Mouse (Mus musculus): ENCODE measurements around the gene Arl6ip1.
"Not testable (repeated sequence)": the region's sequence is repeated elsewhere in the genome, so short reads cannot be mapped to it uniquely, and the experiment has no call there.

Gene Arl6ip1

DNA sequence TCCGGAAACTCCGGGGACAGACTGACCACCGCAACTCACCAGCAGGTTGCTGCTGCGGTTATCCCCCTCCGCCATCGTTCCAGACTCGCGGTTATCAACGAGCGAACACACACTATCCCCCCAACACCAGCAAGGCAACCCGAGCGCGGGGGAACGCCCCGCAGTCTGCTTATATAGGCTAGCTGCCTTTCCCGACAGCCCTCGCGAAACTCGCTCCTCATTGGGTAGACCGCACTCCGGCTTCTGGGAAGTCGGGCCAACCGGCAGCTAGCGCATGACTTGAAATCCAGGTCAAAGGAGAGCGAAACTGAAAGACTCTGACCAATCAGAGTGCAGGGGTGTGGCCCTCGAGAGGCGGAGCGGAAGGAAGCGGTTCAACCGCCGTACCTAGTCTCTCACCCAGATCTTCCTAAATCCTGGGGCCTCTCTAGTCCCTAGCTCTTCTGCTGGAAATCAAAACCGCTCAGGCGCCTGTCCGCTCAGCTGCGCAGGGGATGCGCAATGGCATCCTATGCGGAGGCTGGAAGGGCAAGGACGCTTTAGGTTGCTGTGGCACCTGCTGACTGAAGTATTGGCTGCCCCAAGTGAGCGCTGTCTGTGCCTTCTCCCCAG is at the start of gene Arl6ip1:
TSS of gene Arl6ip1 (minus strand) at position 233 of the 612 bp plus-strand sequence.
- peak; percentile 93 for DNase-seq (ENCODE audit: low spot score)

DNA sequence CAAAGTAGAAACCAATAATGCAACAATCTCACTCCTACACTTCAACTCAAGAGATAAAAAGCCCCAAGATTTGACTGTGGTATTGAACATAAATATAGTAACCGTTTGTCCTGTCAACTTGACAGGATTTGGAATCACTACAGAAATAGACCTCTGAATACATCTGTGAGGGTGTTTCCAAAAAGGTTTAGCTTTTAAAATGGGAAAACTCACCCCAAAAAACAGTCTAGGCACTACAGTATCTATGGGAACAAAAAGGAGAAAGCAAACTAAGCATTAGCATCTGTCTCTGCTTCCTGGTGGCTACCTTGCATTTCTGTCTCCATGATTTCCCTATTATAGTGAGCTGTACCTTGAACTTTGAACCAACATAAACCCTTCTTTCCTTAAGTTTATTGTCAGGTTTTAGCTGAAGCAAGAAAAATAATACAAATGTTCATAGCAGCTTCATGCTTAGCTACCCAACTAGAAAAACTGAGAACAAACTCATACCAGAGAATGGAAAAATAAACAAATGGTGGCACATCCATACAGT is 46.4 kb upstream of the Arl6ip1 start:
- no peak for DNase-seq (ENCODE audit: low spot score)

DNA sequence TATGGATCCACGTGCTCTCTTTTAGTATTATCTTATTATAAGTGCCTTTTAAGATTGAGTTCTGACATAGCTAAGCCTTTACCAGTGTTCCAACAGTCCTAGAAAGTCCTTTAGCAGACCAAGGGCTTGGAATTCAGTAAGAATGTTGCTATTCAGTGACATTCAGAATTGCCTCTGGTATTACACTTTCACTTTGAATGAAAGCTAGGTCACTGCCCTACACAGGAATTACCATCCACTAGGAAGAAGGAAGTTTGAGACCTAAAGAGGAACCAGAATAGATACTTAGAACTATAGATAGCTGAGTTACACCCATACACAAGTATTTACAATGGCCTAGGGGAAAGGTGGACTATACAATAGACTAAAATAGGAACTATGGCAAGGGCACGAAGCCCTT is 40.7 kb upstream of the Arl6ip1 start:
- DNase-seq (ENCODE audit: low spot score), result not testable (repeated sequence)

DNA sequence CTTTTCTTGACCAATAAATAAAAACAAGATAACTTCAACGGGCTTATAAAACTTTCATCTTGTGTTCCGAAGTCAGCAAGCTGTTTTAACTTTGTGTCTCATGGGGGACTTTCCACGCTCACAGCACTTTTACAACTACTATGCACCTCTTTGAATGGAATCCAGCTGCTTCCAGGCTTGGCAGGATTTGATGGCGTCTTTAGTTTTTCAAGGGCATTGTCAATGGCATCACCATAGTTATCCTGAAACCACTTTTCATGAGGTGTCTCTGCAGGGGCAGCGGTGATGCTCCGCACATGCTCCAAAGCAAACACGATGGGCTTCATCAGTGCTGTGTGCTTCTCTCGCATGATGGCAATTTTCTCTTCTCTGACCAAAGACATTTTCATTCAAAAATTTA is 33.5 kb upstream of the Arl6ip1 start:
- no peak for DNase-seq (ENCODE audit: low spot score)

DNA sequence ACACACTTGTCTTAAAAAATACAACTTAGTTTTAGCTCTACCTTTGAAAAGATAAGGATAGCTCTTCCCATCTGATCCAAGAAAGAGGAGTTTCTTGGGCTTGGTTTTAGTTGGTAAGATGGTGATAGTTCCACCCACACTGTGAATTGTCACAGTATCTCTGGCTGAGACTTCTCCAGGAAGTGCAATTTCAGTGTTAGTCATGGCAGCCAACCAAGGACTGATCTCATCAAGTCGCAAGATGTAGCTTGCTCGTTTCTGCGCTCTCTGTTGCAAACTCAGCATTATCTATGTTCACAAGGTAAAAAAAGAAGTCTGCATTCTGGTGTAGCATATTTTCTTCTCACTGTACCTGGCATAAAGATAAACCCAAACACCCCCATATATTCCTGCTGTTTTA is 30.7 kb upstream of the Arl6ip1 start:
- DNase-seq (ENCODE audit: low spot score), result no peak

DNA sequence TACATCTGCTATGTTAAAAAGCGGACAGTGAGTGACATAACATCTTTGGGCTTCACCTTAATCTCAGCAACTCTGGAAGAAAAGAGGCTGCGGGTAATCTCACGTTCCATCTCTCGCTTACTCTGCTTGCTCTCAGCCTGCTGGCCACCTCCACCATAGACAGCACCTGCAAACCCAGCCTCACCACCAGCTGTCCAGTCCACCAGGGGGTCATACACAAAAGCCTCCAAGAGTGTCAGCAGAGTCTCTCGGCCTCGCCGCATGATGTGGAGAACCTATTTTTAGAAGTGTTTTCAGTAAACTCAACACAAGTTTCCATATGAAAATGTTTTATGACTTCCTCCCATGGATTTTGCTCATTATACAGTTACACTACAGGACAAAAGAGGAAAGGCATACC is 27.0 kb upstream of the Arl6ip1 start:
- no peak for DNase-seq (ENCODE audit: low spot score)

DNA sequence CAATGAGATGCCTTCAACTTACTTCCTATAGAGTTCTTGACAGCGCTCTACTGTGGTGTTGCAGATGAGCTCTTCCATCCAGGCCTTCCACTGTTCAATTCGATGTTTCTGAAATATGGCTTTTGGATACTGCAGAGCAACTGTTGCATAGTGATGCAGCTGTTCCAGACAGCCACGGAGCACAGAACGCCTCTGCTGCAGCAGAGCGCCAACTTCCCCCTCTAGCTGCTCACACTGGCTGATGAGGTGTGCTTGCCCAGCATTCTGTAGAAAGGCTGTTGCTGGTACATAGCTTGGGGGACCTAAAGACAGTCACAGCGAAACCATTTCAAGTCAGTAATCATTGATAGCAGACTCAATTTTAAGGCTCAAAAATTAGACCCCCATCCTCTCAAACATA is 24.7 kb upstream of the Arl6ip1 start:
- DNase-seq (ENCODE audit: low spot score), result no peak

DNA sequence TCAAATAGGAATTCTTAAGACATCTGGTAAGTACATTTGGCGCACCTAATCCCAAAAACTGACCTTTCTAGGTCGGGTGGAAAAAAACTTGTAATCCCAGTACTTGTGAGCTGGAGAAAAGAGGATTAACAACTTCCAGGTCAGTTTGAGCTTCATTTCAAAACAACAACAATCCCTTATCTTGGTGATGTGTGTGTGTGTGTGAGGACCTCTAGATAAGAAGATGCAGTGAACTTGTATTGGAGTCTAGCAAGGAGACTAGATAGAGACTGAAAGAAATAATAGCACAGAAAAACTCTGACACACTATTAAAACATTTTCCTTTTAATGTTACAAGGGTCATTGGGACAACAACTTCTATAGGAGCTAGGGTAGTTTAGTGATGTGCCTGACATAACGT is 14.1 kb upstream of the Arl6ip1 start:
- no peak for DNase-seq (ENCODE audit: low spot score)

DNA sequence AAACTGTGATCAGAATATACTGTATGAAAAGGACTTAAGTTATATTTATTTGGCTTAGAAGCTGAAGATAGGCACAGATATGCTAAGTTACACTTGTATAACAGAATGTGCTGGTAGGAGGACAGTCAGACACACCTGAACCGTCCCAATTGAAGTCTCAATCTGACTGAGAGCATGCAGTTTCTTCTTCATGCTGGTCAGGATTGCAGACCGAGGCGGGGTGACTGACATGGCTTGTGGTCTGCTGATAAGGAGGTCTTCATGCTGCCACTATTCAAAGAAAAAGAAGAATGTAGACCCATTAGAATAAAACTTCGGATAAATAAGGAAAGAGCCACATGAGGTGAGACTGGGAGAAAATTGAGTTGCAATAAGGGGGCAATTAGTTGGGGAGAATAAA is 13.7 kb upstream of the Arl6ip1 start:
- no peak for DNase-seq (ENCODE audit: low spot score)

DNA sequence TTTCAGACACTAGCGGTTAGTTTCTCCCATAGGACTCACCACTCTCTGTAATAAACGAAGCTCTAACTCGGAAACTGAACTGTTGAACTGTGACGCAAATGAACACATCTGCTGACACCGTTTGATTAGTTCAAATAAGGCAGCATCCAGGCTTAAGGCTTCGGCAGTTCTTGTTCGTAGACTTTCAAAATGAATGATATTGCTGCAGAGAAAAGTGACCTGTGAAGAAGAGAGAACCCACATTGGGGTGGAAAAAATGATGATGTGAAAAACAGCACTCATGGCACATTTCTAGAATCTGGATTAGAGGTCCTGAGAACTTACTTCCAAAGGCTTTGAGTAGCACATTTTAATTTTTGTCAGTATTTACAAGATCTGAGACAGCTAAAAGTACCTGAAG is 11.8 kb upstream of the Arl6ip1 start:
- DNase-seq (ENCODE audit: low spot score), result no peak

DNA sequence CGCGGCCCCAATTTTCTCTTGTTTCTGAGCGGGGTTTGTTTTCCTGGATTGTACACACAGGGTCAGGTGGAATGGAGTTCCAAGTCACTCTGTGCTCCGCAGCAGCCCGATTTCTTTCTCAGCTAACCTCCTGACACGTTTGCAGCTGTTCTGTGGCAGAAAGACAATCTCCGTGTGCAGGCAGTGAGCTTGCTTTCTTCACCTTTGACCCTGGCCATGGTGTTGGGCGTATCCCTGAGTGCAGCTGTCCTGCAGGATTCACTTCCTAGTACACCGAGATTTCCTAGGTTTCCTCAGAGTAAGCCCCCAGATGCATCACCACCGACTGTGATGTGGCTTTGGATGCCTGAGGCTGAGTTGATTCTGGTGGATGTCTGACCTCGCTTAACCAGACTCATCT is 5.7 kb upstream of the Arl6ip1 start:
- DNase-seq (ENCODE audit: low spot score), result no peak

DNA sequence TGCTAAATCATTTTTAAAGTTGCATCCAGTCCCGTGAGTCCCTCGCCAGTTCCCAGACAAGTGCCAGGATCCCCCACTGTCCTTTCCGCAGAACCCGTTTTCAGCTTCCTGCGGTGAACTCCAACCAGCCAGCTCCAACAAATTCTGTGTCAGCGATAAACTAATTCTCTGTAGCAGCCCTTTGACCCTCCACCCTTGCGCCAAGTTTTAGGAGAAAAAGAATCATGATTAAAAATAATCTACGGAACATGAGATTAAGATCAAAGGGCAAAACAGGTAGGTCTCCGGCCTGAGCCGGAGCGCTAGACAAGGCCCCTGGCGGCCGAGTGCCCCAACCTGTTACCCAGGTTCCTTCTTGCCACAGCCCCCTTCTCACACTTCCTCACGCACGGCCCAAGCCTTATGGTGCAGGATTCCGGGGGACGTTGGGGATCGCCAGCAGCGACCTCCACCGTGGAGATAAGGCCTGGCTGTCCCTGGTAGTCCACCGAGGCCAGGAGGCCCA is 485 bp downstream of the Arl6ip1 start:
- peak; percentile 11 for DNase-seq (ENCODE audit: low spot score)

DNA sequence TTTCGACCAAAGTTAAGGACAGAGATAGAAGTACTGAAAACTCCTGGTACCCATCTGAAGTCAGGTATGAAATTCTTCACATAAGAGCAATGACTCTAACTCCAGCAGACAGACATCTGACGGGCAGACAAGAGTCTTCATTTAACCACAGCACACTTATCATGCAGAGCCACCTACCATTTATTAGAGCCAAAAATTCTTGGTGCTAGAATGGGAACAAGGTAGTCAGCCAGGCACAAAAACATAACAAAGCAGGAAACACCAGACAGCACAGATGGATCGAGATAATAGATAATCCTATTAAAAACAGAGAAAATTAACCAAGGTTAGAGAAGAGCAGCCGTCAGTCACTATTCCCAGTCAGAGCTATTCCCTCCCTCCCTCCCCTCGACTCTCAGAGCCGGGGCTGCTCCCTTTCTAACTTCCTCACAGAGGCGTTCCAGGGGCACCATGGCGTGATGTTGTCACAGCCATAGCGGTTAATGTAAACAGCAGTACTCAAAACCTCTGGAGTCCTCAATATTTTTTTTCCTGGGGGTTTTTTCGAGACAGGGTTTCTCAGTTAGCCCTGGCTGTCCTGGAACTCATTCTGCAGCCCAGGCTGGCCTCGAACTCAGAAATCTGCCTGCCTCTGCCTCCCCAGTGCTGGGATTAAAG is 3.1 kb downstream of the Arl6ip1 start:
- DNase-seq (ENCODE audit: low spot score), result no peak

DNA sequence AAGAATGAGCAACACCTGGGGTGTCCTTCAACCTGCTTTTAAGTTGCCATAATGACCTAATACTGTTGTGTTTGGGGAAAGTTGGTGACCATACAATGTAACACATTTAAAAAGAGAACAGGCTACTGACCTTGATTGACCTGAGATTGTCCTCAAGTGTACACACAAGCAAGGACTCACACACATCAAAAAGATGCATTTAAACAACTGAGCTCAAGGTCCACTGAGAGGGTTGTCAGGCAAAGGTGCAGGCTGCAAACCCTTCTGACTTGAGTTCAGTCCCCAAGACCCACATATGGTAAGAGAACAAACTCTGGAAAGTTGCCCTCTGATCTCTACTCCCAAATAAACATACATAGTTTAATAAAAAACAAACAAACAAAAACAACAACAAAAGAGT is 3.7 kb downstream of the Arl6ip1 start:
- DNase-seq (ENCODE audit: low spot score), result no peak

DNA sequence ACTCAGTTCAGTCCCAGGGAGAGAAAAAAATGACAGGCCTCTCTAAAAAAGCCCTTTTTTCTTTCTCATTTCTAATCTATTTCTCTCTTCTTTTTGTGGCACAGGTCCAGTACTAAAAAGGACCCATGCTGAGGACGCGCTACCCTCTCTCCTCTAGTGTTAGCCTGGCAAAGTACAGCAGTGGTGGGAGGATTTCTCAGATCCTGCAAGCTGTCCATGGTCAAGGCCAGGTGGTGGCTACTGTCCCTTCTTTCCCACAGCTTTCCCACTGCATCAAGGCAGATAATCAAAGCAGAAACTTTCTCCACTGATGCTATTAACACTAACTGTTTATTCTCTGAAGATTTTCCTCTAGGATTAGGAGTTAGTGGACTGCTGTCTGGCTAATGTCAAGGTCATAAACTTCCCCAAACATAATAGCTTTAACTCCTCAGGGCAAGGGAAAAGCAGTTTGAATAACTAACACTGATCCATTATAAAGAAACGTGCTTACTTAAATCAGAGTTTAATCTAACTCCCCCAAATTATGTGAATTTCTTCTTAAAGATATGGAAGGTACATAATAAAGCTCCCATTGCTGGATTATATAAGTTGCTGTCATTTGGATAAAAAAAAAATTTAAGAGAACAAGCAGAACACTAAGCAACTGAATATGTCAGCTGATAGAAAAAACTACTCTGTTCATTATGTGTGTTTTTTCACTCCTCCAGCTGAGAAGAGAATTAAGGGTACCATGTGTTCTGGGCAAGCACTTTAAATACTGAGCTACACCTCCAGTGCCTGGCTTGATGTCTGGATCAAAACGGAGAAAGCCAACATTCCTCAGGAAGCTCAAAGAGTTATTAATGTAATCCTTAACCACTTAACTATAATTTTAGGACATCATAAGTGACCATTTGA is 5.7 kb downstream of the Arl6ip1 start:
- DNase-seq (ENCODE audit: low spot score), result no peak

DNA sequence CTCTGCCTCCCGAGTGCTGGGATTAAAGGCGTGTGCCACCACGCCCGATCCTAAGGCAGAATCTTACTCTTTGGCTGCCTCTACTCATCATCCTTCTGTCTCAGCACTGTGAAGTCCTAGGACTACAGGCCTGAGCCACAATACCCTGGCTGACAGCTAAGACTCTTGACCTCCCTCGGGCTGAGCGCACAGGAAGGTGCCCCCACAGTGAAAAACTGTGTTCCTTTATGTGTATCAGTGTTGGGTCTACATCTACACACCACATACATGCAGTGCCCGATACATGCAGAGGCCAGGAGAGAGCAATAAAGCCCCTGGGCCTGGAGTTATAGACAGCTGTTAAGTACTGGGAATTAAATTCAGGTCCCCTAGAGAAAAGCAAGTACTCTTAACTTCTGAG is 7.2 kb downstream of the Arl6ip1 start:
- DNase-seq (ENCODE audit: low spot score), result no peak

DNA sequence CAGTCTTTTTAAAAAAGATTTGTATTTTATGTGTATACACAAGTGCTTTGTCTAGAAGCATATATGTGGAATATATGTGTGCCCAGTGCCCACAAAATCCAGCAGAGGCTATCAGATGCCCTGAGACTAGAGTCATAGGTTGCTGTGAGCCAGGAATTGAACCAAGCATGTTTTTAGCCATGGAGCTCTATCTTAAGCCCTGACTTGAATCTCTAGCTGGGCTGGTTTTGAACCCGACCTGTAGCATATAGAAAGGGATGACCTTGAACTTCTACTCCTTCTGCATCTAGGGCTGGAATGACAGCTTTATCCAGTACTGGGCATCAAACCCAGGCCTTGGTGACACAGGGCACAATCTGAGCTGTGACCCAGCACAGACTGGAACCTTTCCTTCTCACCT is 8.8 kb downstream of the Arl6ip1 start:
- DNase-seq (ENCODE audit: low spot score), result no peak

DNA sequence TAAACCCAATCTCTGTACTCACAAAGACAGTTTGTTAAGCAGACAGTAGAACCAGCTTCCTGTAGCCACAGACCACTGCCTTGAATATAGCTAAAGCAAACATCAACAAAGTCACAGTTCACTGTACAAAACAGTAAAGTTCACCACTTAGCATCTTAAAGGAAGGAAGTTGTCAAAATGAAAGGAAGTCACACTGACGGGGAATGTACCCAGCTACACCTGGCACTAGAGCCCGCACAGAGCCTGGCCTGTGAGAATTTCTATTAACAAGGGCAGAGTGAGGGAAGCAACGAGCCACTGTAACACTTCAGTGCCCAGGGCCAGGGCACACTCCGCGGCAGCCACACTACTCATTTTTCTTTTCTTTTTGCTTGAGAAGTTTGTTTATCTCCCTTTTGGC is 9.5 kb downstream of the Arl6ip1 start:
- no peak for DNase-seq (ENCODE audit: low spot score)

DNA sequence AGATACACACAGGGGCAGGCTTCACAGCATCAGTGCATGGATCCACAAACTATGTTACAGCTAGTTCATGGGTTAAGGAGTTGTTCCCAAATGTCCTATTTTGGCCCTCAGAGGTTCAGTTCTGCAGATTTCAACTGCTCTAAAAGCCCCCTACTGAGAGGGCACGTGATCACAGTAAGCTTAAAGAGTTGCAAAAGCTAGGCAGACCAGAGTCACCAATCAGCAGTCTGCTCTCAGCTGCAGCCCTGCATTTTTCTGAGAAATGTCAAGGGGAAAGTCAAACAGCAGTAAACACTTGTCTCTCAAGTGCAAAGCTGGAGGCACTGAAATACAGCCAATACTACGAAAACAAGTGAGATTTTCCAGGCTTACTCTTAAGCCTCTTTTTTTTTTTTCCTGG is 10.3 kb downstream of the Arl6ip1 start:
- no peak for DNase-seq (ENCODE audit: low spot score)

DNA sequence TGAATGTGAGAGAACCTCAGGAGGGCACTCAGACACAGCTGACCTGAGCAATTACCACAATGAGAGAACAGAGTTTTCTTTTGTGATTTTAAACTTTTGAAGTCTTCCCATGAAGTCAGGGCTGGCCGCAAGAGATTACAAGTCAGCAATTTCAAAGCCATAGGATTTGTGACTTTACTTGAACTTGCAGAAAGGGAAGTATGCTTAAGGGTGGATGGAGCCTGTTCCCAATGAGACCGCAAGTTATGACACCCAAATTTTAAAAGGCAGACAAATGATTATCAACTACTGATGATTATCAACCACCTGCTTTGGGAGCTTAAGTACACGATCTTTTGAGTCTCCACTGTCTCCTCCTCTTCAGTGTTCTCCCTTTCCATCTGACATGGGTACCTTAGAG is 11.0 kb downstream of the Arl6ip1 start:
- DNase-seq (ENCODE audit: low spot score), result no peak

DNA sequence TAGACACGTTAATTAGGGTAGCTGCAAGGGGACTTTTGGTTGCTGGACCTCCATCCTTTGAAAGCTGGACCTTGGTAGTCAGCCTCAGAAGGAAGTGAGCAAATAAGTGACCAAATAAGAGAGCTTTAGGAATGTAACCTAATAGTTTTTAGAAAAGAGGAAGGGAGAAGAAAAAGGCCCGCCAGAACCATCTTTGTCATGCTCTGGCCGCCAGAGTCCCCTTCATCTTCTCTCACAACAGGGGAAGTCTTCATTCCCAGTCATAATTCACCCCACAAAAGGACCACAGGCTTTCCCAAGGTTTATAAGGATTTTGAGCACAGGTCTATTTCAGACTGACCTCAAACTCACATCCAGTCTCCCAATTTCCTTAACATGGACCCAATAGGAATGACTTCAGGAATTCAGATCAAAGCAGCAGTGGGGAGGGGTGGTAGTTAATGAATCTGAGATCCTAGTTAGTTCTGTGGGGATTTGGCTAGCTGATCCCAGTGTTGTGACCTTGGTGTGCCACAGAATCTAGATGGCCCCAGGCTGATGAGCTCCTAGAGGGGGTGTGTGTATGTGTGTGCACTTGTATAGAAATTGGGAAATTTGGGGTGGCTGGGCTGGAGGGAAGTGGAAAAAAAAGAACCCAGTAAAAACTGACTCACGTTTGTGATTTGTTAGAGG is 11.8 kb downstream of the Arl6ip1 start:
- no peak for DNase-seq (ENCODE audit: low spot score)

Data from ovary, postnatal 10 days (tissue).